Mouse (Mus musculus) embryonic stem cell, embryonic (primary cell): ENCODE results near the gene Tex14.
"Not testable (repeated sequence)": the region's sequence is repeated elsewhere in the genome, so short reads cannot be mapped to it uniquely, and the experiment has no call there.

Source experiments
- CTCF ChIA-PET, 4 experiments: fragments of 300-600 bp in 2 of 4; fragments of 350-600 bp in 2 of 4; sonication (Branson Sonifier 250); formaldehyde crosslinking; loops; one replicate each; lab custom pipeline; 2022; ENCODE audit warnings: inconsistent platforms in 2 of 4; lab: Charles Lee
- POLR2A ChIA-PET, 4 experiments: fragments of 300-600 bp in 2 of 4; fragments of 350-600 bp in 2 of 4; sonication (Branson Sonifier 250); formaldehyde crosslinking; loops; one replicate each; lab custom pipeline; 2022; ENCODE audit warnings: antibody characterized with exemption in 4 of 4, inconsistent platforms in 1 of 4; lab: Charles Lee

Tex14 gene

DNA sequence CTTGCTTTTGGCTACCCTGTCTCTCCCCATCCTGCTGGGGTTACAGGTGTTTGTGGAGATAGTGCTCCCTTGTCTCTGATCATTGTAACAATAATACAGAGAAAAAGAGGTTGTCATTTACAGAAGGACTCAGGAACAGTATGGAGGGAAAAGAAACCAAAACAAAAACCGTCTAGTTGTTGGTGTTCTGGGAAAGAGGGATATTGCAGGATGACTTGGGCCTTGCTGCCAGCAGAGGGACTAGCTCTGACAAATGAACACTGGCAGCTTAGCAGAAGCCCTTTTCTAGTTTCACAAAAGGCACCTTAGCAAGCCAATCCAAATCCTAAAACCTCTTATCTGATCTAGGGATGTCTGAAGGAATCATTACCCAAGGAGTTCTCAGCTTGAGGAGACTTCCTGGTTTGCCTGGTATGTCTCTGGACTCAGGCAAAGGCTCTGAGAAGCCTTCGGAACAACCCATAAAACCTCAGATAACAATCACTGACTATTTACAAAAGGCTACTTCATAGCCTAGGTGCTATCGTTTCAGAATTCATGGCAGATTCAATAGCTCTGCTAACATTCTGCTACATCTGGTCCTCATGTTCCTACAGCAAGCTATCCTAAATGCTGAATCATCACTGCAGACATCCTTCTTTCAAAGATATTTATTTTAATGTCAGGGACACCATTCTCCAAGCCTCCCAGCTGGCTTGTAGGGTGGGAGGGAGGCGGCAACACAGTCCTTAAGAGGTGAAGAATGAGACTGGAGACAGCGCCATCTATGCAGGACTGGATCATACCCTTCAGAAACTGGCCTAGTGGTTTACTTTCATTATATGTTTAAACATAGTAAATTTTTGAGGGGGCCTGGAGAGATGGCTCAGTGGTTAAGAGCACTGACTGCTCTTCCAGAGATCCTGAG, 31.7 kb downstream of the Tex14 start:
- CTCF ChIA-PET = no interaction called here
- POLR2A ChIA-PET = interaction anchor here (0.6 to 12.7 kb wide), 18 partner anchors 9 to 90 kb away, joined by 3 to 493 read pairs (median 5); partner anchors contain the start of genes Rad51c (in 1 of the 4) and Tex14 (in 1 of the 4)

GRCm38 (mm10) chr11:87439796-87440420, 35.0 kb downstream of the Tex14 start:
- CTCF ChIA-PET = no interaction called here
- POLR2A ChIA-PET = interaction anchor here (0.6 to 12.7 kb wide), 20 partner anchors 9 to 309 kb away, joined by 3 to 493 read pairs (median 5); partner anchors contain the start of genes Rad51c (in 1 of the 4) and Tex14 (in 1 of the 4)

DNA sequence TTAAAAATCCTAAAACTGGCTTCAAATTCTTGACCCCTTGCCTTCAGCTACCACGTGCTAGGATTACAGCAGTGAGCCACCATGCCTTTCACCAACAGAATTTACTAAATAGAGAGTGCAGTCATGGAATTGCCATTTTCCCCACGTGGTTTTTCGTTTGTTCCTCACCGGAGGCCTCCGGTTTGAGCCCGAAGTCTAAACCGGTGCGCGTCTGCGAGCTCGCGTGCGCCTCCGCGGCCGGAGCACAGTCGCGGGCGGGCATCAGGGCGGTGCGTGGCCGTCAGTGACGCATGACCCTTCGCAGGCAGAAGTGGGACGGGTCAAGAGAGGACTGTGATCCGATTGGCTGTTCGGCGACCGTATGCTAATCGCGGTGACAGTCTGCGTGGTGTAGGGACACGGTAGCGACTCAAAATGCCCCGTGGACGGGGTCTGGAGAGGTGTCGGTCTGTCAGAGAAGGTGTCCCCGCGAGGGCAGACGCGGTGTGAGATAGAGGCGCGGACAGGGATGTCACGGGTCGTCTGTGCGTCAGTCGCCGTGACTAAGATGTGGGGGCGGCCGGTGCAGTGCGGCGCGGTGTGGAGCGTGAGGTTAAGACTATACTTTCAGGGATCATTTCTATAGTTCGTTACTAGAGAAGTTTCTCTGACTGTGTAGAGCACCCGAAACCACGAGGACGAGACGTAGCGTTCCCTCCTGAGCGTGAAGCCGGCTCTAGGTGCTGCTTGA, 37.9 kb downstream of the Tex14 start:
- CTCF ChIA-PET = interaction anchor here in 1 of 4 experiments (1.0 kb wide), 1 partner anchor 27 kb away, joined by 4 read pairs; no protein-coding TSS in a partner anchor
- POLR2A ChIA-PET = interaction anchor here (0.5 to 12.7 kb wide), 66 partner anchors 9 to 843 kb away, joined by 3 to 493 read pairs (median 6); partner anchors contain the start of genes Rad51c (in 4 of the 4), Tex14 (in 4 of the 4), Mtmr4 (in 3 of the 4) and Prr11 (in 2 of the 4)

DNA sequence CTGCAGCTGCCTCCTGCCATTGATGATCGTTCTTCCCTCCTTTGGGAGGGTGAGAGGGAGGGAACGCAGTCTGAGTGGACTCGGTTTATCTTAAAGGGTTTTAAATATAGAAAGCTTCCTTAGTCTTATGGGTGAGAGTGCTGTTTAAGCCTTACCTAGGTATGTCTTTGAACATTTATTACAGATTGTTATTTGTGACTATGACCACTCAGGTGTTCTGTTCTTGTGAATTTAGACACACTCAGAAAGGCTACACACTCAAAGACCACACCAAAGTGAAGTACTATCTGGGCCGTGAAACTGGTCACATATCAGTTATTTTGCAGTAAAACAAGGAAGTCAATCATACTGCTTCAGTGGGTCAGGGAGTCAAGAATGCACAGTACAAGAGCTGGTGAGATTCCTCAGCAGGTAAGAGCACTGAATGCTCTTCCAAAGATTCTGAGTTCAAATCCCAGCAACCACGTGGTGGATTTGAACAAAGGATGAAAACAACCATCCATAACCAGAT, 38.6 kb downstream of the Tex14 start:
- POLR2A ChIA-PET = interaction anchor here (0.5 to 12.7 kb wide), 75 partner anchors 9 to 872 kb away, joined by 3 to 493 read pairs (median 6); partner anchors contain the start of genes Rad51c (in 4 of the 4), Tex14 (in 4 of the 4), Mtmr4 (in 3 of the 4) and Prr11 (in 2 of the 4)
- CTCF ChIA-PET = interaction anchor here in 1 of 4 experiments (1.0 to 2.2 kb wide), 2 partner anchors 10 to 26 kb away, joined by 4 to 7 read pairs; no protein-coding TSS in a partner anchor

- CTCF ChIA-PET = interaction anchor here in 1 of 4 experiments (2.2 kb wide), 1 partner anchor 10 kb away, joined by 7 read pairs; no protein-coding TSS in a partner anchor
These were observed 39.2 kb downstream of the Tex14 start for GRCm38 (mm10) chr11:87444056-87444455.

DNA sequence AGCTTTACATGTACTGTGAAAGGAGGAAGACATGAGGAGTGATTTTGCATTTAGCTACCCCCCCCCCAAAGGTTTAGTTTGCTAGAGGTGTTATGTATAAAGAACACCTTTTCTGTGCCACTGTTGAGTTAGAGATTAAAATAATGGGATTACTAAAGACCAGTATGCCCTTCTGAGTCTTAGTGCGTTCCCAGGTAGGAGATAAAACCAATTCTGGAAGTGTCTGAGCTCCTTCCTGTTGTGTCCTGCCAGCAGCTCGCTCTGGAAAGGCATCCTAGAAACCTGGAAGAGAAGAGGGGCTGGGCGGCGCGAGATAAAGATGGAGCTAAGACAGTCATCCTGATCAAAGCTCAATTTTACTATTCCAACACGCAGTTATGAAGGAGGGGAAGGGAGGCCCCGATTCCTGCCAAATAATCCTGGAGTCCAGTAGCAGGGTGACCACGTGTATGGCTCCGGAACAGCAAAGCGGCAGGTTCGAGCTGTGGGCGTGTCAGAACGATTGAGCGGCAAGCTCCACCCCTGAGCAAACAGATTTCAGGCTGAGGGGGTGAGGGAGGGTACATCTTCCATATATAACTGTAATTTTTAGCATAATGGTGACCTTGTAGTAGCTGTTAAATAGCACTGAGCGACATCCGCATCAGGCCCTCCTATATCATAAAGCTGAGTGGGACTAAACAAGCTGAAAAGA, 40.0 kb downstream of the Tex14 start:
- ChIA-PET POLR2A (interaction anchor here (0.5 to 12.7 kb wide), 67 partner anchors 8 to 1523 kb away, joined by 3 to 493 read pairs (median 5); partner anchors contain the start of genes Tex14 (in 3 of the 4), Prr11 (in 2 of the 4), Rad51c (in 2 of the 4) and Ska2 (in 2 of the 4)), CTCF (interaction anchor here in 2 of 4 experiments (0.6 to 2.2 kb wide), 8 partner anchors 9 to 175 kb away, joined by 3 to 7 read pairs (median 4); no protein-coding TSS in a partner anchor)

More at GRCm38 (mm10) chr11:87444056-87444455, 39.2 kb downstream of the Tex14 start:
- POLR2A ChIA-PET = interaction anchor here (0.5 to 12.7 kb wide), 66 partner anchors 8 to 696 kb away, joined by 3 to 493 read pairs (median 6); partner anchors contain the start of genes Rad51c (in 3 of the 4), Tex14 (in 3 of the 4), Mtmr4 (in 2 of the 4) and Prr11 (in 1 of the 4)

DNA sequence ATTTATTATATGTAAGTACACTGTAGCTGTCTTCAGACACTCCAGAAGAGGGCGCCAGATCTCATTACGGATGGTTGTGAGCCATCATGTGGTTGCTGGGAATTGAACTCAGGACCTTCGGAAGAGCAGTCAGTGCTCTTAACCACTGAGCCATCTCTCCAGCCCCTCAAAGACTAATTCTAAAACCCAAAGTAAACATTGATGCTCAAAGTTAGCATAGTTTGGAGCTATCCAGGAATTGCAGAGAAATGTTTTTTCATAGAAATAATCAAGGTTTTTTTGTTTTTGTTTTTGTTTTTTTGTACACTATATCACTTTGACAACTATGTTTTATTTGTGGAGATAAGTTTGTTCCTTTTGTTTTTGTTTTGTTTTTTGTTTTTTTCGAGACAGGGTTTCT, 40.7 kb downstream of the Tex14 start:
- POLR2A ChIA-PET = interaction anchor here (0.5 to 12.7 kb wide), 47 partner anchors 8 to 1523 kb away, joined by 3 to 493 read pairs (median 6); partner anchors contain the start of genes Rad51c (in 2 of the 4), Tex14 (in 2 of the 4), Mtmr4 (in 1 of the 4) and Prr11 (in 1 of the 4)
- CTCF ChIA-PET = interaction anchor here in 2 of 4 experiments (0.7 to 2.2 kb wide), 5 partner anchors 8 to 86 kb away, joined by 3 to 7 read pairs (median 4); no protein-coding TSS in a partner anchor

GRCm38 (mm10) chr11:87446159-87446558, 41.3 kb downstream of the Tex14 start:
- ChIA-PET CTCF (interaction anchor here in 3 of 4 experiments (0.5 to 0.7 kb wide), 3 partner anchors 9 to 20 kb away, joined by 4 to 10 read pairs (median 5); no protein-coding TSS in a partner anchor), POLR2A (interaction anchor here (0.5 to 12.7 kb wide), 24 partner anchors 9 to 195 kb away, joined by 3 to 493 read pairs (median 13); partner anchors contain the start of genes Rad51c (in 1 of the 4) and Tex14 (in 1 of the 4))

DNA sequence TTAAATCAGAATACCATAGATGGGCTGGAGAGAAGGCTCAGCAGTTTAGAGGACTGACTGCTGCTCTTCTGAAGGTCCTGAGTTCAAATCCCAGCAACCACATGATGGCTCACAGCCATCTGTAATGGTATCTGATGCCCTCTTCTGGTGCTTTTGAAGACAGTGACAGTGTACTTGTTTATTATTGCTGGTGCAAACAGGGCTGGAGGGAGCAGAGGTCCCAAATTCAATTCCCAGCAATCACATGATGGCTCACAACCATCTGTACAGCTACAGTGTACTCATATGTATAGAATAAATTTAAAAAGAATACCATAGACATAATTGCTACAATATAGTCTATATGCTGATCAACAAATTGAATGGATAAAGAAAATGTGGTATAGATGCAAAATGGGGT, 42.6 kb downstream of the Tex14 start:
- CTCF ChIA-PET = no interaction called here
- POLR2A ChIA-PET = interaction anchor here in 3 of 4 experiments (0.6 to 12.7 kb wide), 14 partner anchors 10 to 1505 kb away, joined by 3 to 493 read pairs (median 22); no protein-coding TSS in a partner anchor

GRCm38 (mm10) chr11:87448081-87448475, 43.2 kb downstream of the Tex14 start:
- CTCF ChIA-PET = not testable (repeated sequence)
- POLR2A ChIA-PET = interaction anchor here (0.6 to 12.7 kb wide), 8 partner anchors 15 to 180 kb away, joined by 3 to 493 read pairs (median 6); no protein-coding TSS in a partner anchor

GRCm38 (mm10) chr11:87448476-87449199, 43.8 kb downstream of the Tex14 start:
- POLR2A ChIA-PET = interaction anchor here (0.6 to 9.1 kb wide), 11 partner anchors 13 to 638 kb away, joined by 3 to 91 read pairs (median 4); no protein-coding TSS in a partner anchor
- CTCF ChIA-PET = not testable (repeated sequence)

- CTCF ChIA-PET = no interaction called here
- POLR2A ChIA-PET = interaction anchor here in 3 of 4 experiments (0.6 to 9.1 kb wide), 14 partner anchors 13 to 638 kb away, joined by 3 to 91 read pairs (median 26); no protein-coding TSS in a partner anchor
These were observed 44.3 kb downstream of the Tex14 start for GRCm38 (mm10) chr11:87449200-87449547.

GRCm38 (mm10) chr11:87449847-87450246, 45.0 kb downstream of the Tex14 start:
- CTCF ChIA-PET = interaction anchor here (0.6 to 0.8 kb wide), 6 partner anchors 57 to 413 kb away, joined by 3 to 6 read pairs (median 4); no protein-coding TSS in a partner anchor

DNA sequence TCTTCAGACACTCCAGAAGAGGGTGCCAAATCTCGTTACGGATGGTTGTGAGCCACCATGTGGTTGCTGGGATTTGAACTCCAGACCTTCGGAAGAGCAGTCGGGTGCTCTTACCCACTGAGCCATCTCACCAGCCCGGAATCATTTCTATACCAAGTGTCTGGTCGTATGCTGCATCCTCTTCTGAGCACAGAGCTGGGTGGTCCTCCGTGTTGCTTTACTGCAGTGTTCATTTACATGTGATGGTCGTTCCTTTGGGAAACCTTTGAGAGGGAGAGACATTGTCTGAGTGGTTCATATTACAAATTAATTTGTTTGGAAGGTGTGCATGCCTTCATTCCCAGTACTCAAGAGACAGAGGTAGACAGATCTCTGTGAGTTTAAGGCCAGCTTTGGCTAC, 47.9 kb downstream of the Tex14 start:
- POLR2A ChIA-PET = interaction anchor here (0.6 to 18.7 kb wide), 45 partner anchors 9 to 1740 kb away, joined by 3 to 232 read pairs (median 6); partner anchors contain the start of genes Mtmr4 (in 2 of the 4), Prr11 (in 1 of the 4), Rad51c (in 1 of the 4) and Ska2 (in 1 of the 4)
- CTCF ChIA-PET = interaction anchor here in 2 of 4 experiments (0.5 to 1.9 kb wide), 7 partner anchors 8 to 442 kb away, joined by 3 to 7 read pairs (median 3); no protein-coding TSS in a partner anchor

More at GRCm38 (mm10) chr11:87449847-87450246, 45.0 kb downstream of the Tex14 start:
- POLR2A ChIA-PET = interaction anchor here (0.6 to 18.7 kb wide), 32 partner anchors 7 to 452 kb away, joined by 3 to 232 read pairs (median 6); no protein-coding TSS in a partner anchor
